Mouse (Mus musculus) thymus, adult 2 months (tissue): ENCODE results near the gene Stpg2.

ENCODE experiments used
- CTCF ChIP-seq: fragments of 200-500 bp; IDR thresholded peaks from 2 replicates; pipeline ENCODE4 v1.5.1; 2012; ENCODE audit warnings: mild to moderate bottlenecking, control low read depth, low read length, moderate library complexity, borderline replicate concordance; ENCODE audit not compliant: control insufficient read depth, poor library complexity, insufficient read depth; ENCODE audit errors: extremely low read depth
- POLR2A ChIP-seq: fragments of 200-500 bp; IDR thresholded peaks from 2 replicates; pipeline ENCODE4 v1.6.1; 2012; ENCODE audit warnings: mild to moderate bottlenecking, low read length, control low read depth, moderate library complexity; ENCODE audit not compliant: control insufficient read depth, poor library complexity, insufficient read depth; ENCODE audit errors: extremely low read depth

DNA sequence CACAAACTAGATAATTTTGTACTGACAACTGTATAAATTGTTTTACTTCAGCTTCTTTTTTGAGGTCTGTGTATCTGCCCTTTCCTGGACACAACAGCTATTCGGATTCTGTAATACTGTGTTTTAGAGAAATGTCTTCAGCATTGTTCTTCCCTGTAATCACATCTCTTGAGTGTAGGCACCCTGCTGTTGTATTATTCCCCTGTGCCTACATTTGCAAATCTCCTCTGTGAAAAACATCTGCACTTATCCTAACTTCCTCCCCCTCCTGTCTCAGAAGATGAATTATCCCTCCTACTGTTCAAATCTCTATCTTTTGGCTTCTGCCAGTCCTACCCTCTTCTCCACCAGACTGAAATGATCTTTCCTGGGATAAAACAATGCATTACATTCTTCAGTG, 28.6 kb upstream of the Stpg2 start:
- TF ChIP-seq CTCF (no peak), POLR2A (no peak)
